Mouse (Mus musculus) right cerebral cortex, postnatal 4 days (tissue): ENCODE measurements around the gene Dpp6.

Experiments used
- DNase-seq: peaks from one replicate; pipeline ENCODE4 v3.0.0-alpha.2; 2022

The Dpp6 gene

GRCm38 (mm10) chr5:27066837-27067236, 249.8 kb downstream of the Dpp6 start:
- DNase-seq, result no peak

GRCm38 (mm10) chr5:27075131-27075591, 258.2 kb downstream of the Dpp6 start:
- DNase-seq, result peak; percentile 66

- DNase-seq, result no peak
Observed at GRCm38 (mm10) chr5:27076046-27076445, 259.0 kb downstream of the Dpp6 start.

- no peak for DNase-seq
Observed at GRCm38 (mm10) chr5:27077821-27078220, 260.8 kb downstream of the Dpp6 start.

- DNase-seq, result no peak
Observed at GRCm38 (mm10) chr5:27081275-27081674, 264.3 kb downstream of the Dpp6 start.

- no peak for DNase-seq
Observed at GRCm38 (mm10) chr5:27083762-27084161, 266.8 kb downstream of the Dpp6 start.

- DNase-seq, result no peak
Observed at GRCm38 (mm10) chr5:27108221-27108620, 291.2 kb downstream of the Dpp6 start.

- no peak for DNase-seq
Observed at GRCm38 (mm10) chr5:27122479-27122878, 305.5 kb downstream of the Dpp6 start.

- DNase-seq, result no peak
Observed at GRCm38 (mm10) chr5:27122944-27123343, 305.9 kb downstream of the Dpp6 start.

- DNase-seq, result peak; percentile 6
Observed at GRCm38 (mm10) chr5:27126034-27126433, 309.0 kb downstream of the Dpp6 start.

- DNase-seq, result no peak
Observed at GRCm38 (mm10) chr5:27133196-27133595, 316.2 kb downstream of the Dpp6 start.

GRCm38 (mm10) chr5:27134436-27135005, 317.5 kb downstream of the Dpp6 start:
- DNase-seq, result no peak

GRCm38 (mm10) chr5:27147397-27147945, 330.5 kb downstream of the Dpp6 start:
- DNase-seq, result no peak

- DNase-seq, result no peak
Observed at GRCm38 (mm10) chr5:27151017-27151416, 334.0 kb downstream of the Dpp6 start.

GRCm38 (mm10) chr5:27155671-27156070, 338.7 kb downstream of the Dpp6 start:
- no peak for DNase-seq

GRCm38 (mm10) chr5:27156366-27156765, 339.4 kb downstream of the Dpp6 start:
- DNase-seq, result no peak

GRCm38 (mm10) chr5:27161122-27161645, 344.2 kb downstream of the Dpp6 start:
- no peak for DNase-seq

- DNase-seq, result no peak
Observed at GRCm38 (mm10) chr5:27168550-27168949, 351.5 kb downstream of the Dpp6 start.

- DNase-seq, result no peak
Observed at GRCm38 (mm10) chr5:27184963-27185362, 368.0 kb downstream of the Dpp6 start.

- no peak for DNase-seq
Observed at GRCm38 (mm10) chr5:27191242-27191969, 374.4 kb downstream of the Dpp6 start.

- no peak for DNase-seq
Observed at GRCm38 (mm10) chr5:27194157-27194556, 377.2 kb downstream of the Dpp6 start.

- no peak for DNase-seq
Observed at GRCm38 (mm10) chr5:27194975-27195374, 378.0 kb downstream of the Dpp6 start.

- DNase-seq, result no peak
Observed at GRCm38 (mm10) chr5:27200581-27201341, 383.8 kb downstream of the Dpp6 start.
